Mouse (Mus musculus) c-Kit-positive CD71-negative TER-119-negative erythroid progenitor cells, embryonic 14.5 days (primary cell): ENCODE data around the gene Slc27a1.
A peak's percentile ranks its signal among the peaks of the same experiment; 100 is the strongest.
"Not testable (repeated sequence)": the region's sequence is repeated elsewhere in the genome, so short reads cannot be mapped to it uniquely, and the experiment has no call there.

ENCODE experiments used
- DNase-seq: peaks from one replicate; pipeline ENCODE4 v3.0.0-alpha.2; 2013; ENCODE audit warnings: low read depth

Gene Slc27a1

DNA sequence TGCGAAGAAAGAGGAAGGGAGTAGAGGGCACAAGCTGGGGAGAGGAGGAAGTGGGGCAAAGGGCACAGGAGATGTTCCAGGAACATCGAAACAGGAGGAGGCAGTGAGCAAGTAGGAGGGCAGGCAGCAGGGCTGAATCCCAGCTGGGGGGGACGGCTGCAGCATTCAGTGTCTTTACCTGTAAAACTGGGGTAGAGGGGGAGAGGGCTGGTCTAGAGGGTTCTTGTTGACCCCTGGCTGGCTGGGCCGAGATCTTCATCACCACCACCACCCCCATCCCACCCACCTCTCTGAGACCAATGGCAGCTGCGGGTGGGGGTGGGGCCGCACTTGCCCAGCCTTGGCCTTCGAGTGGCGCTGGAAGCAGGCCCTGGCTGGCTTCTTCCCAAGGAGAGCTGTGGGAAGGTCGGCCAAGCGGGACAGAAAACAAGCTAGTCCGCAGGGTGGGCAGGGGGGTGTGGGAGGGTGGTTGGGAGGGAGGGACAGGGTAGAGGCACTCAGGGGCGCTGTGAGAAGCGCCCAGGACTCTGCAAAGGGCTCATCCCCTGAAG, at the start of gene Slc27a1:
Slc27a1 (plus strand) TSS at position 496 of the 551 bp plus-strand sequence.
- DNase-seq = no peak

DNA sequence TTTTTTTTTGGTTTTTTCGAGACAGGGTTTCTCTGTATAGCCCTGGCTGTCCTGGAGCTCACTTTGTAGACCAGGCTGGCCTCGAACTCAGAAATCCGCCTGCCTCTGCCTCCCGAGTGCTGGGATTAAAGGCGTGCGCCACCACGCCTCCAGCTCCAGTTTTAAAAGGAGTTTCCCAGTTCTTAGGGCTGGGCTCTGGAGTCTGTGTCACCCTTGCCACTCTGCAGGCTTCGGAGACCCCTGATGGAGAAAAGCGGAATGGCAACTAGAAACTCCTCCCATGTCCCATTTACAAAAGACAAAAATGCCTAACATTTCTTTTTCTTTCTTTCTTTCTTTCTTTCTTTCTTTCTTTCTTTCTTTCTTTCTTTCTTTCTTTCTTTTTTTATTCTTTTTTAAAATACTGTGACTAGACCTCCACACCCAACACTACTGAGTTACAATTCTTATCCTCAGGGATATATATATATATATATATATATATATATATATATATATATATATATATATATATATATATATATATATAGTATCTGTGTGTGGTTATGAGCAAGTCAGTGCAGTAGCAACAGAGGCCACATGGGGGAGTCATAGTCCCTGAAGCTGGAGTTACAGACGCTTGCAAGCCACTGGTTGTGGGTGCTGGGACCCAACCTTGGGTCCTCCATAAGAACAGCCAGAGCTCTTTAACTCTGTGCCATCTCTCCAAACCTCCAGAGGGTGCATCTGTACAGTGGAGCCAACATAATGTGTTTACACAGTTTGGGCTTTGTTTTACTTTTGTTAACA, 49.5 kb upstream of the Slc27a1 start:
- DNase-seq = peak; percentile 65

DNA sequence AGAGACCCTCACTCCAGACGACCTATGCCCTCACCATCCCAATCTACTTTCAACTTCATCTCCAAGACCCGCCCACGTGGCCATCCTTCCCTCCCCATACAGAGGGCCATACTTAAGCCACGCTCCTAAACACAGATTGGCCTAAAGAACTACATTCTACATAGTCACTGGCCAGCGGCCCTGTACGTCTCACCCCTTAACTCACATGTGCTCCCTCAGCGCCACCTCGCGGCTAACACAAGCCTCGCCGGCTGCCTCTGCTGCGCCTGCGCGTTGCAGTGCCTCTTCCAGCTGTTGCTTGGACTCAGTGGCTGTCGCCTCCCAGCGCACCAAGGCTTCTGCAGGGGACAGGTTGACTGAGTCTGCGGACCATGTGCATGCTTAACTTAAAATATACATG, 47.0 kb upstream of the Slc27a1 start:
- peak; percentile 93 for DNase-seq

DNA sequence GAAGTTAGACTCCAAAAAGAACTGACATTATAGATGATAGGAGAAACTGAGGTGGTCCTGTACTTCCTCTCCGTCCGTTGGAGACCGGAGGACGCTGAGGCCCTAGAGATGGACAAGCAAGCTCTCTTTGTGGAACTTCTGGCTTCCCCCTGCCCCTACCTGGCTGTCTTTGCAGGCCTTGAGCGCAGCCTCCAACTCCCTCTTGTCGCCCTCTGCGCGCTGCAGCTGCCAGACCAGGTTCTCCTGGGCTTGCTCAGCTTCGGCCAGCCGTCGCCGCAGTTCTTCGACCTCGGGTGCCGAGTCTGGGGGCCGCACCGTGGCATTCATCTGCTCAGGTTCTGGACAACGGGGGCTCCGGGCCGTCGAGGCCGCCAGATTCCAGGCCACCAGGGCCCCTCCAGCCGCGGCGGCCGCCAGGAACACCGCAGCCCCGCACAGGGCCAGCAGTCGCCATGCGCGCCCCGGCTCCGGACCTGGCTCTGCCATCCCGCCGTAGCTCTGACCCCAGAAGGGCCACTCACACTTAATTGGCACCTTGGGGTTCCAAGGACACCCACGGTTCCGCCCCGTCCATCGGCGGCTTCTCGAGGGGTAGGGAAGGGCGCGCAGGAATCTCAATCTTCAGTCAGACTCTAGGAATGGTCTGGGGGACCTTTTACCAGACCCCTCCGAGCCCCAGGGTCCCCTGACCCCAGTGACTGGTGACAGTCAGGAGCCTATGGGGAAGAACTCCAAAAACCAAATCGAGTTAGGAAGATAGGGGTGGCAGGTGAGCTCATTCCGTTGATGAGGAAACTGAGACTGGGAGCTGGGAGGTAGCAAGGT, 43.2 kb upstream of the Slc27a1 start, which contains the start of gene Ccdc194:
Ccdc194 (minus strand) TSS at position 486 of the 825 bp plus-strand sequence.
- DNase-seq = no peak

DNA sequence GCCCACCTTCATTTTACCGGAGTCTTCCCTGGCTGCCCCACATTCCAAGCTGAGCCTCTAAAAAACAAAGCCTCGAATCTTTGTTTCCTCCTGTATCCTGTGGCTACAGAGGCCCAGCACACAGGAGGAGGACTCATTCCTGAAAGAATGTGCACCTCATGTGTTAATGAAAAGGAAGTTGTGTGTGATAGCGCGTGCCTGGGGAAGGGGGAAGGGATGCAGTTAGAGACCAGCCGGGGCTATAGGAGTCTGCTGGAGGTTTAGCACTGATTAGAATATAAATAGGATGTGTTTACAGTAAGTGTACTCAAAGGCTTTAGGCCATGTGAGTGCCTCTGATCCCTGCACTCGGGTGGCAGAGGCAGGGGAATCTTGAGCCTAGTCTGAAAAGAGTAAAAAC, 42.4 kb upstream of the Slc27a1 start:
- no peak for DNase-seq

DNA sequence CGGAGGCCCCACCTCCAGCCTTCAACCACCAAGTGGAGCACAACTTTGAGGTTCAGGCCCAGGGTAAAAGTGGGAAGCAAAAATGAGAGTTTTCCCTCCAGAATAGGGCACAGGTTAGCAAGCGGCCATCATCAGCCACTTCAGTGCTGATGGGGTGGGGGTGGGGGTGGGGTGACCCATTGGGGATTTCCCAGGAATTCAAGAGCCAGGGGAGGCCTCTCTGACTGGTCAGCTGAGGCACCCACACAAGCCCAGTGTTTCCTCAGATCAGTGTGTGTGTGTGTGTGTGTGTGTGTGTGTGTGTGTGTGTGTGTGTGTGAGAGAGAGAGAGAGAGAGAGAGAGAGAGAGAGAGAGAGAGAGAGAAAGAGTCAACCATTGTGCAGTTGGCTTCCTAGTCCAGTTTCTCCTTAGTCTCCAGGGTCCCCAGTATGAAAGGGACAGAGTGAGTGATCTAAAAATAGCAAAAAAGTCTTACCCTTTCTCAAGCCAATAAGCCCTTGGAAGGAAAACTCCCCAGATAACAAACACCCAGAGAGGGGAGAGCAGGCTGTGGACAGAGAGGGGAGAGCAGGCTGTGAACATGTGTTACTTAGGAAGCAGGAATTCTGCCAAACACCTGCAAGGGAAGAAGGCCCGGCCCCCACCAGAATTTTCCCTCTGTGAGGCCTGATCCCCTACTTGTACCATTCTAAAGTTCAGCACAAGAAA, 41.4 kb upstream of the Slc27a1 start:
- DNase-seq = no peak

DNA sequence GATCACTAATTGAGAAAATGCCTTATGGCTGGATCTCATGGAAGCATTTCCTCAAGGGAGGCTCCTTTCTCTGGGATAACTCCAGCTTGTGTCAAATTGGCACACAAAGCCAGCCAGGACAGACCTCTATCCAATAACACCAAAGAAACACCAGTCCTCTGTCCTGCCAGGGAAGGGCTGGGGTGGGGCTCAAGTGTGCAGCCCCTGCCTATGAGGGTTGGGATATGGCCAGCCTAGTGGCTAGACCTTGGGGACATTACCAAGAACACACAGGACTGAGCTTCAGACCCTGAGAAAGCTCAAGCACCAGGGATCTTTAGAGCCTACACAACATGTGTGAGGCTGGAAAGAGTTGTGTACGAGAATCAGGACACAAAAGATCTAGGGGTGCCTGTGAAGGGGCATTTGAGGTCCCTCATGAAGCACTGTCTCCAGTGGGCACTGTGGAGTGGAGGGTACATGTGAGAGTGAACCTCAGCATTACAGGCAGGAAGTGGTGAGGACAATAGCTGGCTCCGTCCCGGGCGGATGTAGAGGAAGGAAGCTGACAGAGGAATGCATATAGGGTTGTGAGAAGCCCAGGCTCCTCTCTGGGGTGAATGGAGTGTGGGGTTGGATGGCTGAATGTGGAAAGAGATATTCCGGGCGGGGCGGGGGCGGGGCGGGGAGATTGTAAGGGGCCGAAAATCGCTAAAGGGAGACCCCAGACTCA, 40.2 kb upstream of the Slc27a1 start:
- no peak for DNase-seq

DNA sequence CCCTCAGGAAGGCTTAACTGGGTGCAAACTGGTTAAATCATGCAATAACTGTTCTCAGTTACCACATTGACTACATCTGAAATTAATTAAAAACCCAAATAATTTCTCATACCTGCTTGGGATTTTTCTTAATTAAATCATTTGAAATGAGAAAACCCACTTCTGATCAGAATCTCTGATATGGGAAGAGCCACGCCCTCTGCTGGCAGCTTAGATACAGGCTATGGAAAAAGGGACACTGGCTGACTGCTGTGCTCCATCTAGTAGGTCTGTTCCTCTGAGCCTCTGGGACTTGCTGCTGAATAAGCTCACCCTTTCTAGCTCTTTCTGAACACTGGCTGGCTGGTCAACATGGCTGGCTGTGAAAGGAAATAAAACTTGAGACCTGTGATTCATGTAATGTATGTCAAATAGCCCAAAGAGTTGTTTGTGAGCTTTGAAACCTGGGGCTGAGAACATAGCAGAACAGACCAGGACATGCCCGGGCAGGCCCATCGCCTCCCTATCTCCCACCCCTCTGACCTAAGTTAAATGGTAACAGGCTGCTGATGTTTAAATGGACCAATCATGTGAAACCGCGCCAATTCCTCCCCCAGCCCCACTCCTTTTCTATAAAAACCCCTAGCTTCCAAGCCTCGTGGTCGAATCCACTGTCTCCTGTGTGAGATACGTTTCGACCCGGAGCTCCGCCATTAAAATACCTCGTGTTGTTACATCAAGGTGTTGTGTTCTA, 37.8 kb upstream of the Slc27a1 start:
- not testable (repeated sequence) for DNase-seq

DNA sequence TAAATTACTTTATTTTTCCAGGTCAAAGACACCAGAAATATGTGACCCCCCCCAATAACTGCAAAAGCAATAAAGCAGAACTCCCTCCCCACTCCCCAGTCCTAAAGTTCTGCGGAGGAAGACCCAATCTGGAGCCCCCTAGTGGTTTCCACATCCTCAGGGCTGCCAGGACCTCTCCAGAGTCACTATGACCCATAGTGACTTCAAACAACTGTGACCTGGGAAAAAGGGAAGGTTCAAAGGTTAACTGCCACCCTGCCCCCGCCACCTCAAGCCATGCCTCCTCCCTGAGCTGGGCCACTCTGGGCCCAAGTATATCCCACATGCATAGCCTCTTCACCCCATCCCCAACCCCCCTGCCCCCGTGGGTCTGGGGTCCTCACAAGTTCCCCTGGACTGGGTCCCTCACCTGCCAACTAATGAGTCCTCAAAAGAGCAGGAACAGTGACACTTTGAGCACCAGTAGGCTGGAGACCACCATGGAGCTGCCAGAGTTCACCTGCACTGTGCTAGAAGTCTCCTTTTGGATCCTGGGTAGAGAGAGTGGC, 34.3 kb upstream of the Slc27a1 start:
- DNase-seq = no peak

DNA sequence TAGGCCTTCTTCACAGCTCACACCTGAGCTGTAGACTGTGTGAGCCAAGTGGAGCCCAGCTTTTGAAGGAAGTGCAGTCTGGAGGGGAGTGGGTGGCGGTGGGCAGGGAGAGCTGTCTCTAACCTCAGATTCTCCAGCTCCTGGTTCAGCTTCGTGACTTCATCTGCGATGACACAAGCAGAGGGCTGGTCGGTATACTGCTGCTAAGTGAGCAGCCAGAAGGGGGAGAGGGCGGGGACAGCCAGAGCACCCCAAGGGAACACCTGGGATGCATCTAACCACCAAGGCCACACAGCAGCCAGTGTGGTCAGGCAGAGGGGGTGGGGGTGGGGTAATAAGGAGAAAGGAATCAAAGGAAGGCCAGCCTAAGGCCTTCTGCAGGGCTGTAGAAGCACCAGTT, 33.0 kb upstream of the Slc27a1 start:
- DNase-seq = no peak

DNA sequence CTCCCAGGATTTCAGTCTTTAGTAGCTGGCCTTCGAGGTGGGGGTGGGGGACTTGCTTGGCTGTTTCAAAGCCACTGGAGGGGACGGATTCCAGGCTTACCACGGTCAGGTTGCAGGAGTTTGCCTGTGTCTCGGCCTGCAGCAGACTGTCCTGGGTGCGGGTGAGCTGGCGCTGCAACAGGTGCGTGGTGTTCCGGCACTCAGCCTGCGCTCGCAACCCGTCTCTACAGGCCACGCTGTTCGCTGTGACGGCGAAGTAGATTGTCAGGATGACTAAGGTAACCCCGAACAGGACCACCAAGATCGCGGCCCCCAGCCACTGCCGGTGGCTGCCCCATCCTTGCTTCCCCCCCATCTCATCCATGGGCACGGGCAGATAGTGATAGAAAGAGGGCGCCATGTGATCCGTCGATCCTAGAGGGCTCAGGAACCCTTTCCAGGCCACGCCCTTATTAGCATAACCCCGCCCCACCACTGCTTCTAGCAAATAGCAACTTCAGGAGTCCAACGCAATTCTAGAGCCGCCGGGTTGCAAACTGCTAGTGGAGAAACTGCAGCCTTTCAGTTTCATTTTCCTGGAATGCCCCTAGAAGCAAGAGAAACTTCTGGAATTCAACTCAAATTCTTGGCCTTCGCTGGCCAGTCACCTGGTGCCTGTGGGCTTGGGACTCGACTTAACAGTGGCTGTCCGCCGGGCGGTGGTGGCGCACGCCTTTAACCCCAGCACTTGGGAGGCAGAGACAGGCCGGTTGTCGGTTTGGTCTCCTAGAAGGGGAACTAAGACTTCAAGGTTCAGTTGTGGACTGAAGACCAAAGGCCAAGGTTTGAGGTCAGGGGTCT, 31.4 kb upstream of the Slc27a1 start, which contains the start of gene Bst2:
Bst2 (minus strand) TSS at position 429 of the 840 bp plus-strand sequence.
- peak; percentile 97 for DNase-seq

DNA sequence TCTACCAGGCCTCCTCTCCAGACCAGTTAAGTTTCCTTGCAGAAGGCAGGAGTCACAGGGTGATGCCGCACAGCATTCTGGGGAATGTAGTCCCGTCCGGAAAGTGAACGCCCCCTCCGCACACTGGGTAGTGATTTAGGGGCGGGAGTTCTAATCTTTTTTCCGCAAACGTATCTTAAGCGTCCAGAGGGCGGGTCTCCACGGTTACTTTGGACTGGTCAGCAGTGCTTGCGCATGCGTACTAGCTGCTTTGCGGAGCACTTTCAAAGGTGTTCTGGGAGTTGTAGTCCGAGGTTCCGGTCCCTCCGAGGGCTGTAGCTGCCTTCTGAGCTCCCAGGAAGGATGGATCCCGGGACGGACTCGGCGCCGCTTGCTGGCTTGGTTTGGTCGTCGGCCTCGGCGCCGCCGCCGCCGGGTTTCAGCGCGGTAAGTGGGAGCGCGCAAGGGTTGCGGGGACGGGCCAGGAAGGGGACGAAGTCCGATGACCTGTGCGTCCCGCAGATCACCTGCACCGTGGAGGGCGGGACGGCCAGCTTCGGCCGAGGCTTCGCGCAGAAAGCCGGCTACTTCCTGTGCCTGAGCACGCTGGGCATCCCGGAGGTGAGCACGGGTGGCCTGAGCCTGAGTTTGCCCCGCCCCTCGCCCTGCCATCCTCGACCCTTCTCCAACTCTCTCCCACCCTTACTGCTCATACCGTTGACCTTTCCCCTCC, 25.9 kb upstream of the Slc27a1 start, which contains the start of gene Mvb12a:
Mvb12a (plus strand) TSS at position 291 of the 712 bp plus-strand sequence.
- DNase-seq = peak; percentile 97

DNA sequence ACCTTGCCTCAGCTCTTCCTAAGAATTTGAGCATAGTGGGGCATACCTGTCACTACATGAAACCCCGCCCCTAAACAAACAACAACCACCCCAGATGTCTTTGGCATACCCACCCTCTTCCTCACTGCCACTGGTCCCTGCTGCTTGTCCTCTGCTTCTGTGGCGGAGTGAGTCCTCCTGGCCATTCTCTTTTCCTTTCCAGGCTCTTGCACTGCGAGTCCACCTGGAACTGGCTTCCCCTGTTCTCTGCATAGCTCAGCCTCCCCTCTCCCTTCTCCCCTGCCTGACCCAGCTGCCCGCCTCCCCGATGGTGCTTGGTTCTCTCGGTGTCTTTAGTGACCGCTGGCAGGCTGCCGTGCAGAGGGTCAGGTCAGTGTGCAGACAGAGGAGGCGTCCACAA, 24.9 kb upstream of the Slc27a1 start:
- no peak for DNase-seq

DNA sequence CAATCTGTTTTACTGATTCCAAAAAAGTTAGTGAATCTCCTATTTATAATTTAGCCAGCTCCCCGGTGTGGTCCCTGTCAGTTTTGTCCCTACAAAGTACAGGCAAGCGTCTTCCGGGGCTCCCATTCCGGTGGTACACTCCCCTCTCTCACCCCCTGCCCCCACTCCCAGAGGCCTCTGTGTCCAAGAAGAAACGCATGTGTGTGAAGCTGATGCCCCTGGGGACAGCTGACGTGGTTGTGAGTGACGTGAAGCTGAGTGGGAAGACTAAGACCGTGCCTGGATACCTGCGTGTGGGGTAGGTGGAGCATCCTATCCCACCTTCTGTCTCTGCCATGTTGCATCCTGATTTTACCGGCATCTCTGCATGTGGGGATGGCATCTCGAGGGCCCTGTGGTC, 23.6 kb upstream of the Slc27a1 start:
- DNase-seq = no peak

DNA sequence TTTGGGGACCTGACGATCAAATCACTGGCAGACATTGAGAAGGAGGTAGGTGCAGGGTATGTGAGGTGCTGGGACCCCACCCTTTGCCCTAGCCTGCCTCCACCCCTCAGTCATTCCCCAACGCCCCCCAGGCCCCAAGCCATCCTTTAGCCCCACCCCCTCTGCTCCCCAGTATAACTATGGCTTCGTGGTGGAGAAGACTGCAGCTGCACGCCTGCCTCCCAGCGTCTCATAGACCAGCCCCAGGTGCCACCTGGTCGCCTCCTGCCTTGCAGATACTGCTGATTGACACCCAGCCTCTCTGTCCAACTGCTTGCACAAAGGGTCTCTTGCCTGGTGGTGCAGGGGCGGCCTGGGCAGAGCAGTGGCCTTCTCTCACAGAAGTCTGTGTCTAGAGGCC, 21.1 kb upstream of the Slc27a1 start:
- DNase-seq = no peak

DNA sequence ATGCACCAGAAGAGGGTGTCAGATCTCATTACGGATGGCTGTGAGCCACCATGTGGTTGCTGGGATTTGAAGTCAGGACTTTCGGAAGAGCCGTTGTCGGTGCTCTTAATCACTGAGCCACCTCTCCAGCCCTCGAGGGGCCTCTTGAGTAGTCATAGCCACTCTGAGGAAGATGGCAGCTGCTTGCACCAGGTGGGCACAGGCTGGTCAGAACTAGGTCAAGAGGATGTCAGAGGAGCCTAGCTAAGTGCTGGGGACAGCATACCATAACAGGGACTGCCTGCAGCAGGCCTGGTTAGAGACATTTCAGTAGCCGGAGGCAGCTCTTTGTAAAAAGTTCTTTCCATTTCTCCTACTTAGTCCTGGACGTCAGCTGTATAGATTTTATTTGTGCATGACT, 17.9 kb upstream of the Slc27a1 start:
- no peak for DNase-seq

DNA sequence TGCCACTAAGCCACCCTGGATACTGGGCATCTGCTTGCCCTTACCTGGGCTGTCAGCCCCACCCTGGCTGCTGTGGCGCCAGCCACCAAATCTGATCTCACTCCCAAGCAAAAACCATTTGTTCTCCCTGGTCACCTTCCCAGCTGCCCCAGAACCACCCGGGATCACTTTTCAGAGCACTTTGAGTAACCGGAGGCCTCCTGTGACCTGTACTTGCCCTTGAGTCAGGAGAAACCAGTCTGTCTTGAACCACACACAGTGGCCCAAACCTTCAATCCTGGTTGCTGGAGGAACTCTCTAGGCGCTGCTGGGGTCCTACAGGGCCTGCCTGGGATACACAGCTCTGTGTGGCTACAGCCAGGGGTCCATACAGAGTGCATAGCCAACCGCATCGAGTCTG, 15.9 kb upstream of the Slc27a1 start:
- no peak for DNase-seq

DNA sequence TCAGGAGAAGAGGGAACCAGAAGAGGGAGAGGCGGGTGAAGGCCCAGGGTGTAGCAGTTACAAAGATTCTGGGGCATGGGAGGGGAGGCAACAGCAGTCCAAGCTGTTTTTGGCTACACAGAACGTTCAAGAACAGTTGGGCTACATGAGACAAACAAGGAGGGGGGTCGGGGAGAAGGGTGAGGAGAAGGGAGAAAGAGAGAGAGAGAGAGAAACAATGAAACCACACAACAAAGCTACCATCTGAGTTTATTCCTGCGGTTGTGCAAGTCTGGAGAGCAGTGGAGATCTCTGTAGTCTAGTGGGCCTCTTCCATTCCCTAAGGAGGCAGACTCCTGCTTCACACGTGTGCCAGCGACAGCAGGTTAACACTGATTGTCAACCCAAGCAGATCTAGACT, 14.7 kb upstream of the Slc27a1 start:
- no peak for DNase-seq

DNA sequence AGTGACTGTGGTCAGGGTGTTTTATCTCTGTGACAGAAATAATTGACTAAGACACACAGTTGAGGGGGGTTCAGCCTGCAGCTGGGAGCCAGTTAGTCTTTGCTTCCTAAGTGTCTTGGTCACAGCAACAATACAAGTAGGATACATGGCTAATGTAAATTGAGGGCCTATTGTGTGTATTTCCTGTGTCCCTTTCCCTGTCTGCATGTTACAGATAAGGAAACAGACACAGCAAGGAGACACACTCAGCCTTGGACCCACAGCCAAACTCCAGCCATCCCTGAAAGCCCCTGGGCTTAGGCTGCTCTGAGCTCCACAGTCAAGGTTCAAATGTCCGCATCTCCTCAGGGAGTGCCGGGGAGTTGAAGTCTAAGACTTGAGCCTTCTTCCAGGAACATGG, 14.0 kb upstream of the Slc27a1 start:
- DNase-seq = no peak
